Mouse (Mus musculus) ES-Bruce4 (cell line): Measurements from ENCODE around the gene Apbb2.

ENCODE experiments used
- CTCF ChIP-seq: IDR thresholded peaks from one replicate; pipeline ENCODE4 v1.8.1; 2011; ENCODE audit warnings: low read depth, low read length
- EP300 ChIP-seq: IDR thresholded peaks from 2 replicates; pipeline ENCODE4 v1.6.1; 2011; ENCODE audit warnings: low read depth, low read length; ENCODE audit not compliant: insufficient read depth

DNA sequence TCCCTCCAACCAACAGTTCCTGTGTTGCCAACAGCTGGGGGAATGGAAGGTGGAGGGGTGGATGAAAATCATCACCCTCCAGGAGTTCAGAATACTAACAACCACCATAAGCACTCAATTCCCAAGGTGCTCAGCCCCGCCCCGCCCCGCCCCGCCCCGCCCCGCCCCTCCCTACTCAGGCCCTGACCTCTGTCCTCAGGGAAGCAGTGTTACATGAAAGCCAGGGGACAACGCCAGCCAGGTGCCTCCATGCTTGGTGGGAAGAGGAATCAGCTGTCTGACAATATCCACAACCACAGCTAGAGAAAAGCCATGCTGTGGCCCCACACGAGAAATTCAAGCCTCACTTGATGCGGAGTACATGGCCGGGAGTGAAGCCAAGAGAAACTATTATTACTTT, 276.7 kb downstream of the Apbb2 start:
- TF ChIP-seq EP300 (no peak), CTCF (no peak)
